Mouse (Mus musculus): Measurements from ENCODE around the gene Sec14l3. TPM values are rescaled to one million over a fixed set of nuclear protein-coding genes. Genes with fewer than 3 reads are reported as not detected.
A peak's percentile ranks its signal among the peaks of the same experiment; 100 is the strongest.
"Not testable (repeated sequence)": the region's sequence is repeated elsewhere in the genome, so short reads cannot be mapped to it uniquely, and the experiment has no call there.

The Sec14l3 gene
- total RNA-seq, 2 experiments from 2014 or later: not detected

DNA sequence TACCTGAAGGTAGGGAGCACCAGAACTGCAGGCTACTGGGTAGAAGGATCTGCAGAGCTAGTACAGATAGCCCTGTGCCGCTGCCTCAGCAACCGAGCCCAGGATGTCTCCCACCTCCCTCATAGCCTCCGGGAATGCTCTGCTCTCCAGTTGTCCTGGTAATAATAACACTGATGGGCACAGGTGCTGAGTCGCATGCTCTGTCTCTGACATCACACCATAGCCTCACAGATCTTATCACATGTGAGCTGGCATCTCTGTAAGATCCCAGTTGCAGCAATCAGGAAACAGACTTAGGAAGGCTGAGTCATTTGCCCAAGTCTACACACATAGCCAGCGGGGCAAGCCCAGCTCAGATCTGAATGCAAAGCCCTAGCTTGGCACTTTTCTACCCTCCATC lies 37.2 kb downstream of the Sec14l3 start:
- DNase-seq (ENCODE audit: low spot score): no peak

DNA sequence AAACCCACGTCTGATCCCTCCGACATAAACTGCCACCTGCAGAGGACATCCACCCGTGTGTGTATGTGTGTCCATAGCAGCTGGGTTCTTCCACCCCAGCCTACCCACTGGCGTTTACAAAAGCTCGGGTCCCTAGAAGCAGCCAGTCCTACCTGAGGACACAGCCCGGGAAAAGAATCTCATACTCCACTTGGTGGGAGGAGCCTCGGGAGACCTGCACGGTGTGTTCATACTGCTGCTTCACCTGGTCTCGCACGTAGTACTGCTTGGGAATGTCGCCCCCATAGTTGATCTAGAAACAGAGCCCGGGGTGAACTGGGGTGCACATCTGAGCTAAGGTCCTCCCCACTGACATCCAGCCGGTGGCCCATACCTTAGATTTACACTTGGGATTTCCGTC lies 38.9 kb downstream of the Sec14l3 start:
- DNase-seq (ENCODE audit: low spot score): no peak

DNA sequence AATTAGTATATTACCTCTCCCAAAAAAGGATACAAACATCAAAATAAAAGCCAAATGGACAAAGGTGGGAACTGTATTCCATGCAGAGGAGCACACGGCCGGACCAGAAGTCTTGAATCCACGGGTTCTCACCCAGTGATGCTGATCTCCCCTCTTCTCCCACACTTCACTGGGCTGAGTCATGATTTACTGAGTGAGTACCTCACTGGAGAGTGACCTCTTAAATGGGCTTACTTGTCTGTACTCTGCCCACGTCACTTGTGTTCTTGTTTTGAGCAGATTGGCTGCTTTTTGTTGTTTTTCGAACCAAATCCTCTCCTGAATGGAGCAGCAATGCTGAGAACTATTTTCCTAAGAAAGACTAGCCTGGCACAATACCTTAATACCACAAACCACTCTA lies 40.3 kb downstream of the Sec14l3 start:
- DNase-seq (ENCODE audit: low spot score): no peak

DNA sequence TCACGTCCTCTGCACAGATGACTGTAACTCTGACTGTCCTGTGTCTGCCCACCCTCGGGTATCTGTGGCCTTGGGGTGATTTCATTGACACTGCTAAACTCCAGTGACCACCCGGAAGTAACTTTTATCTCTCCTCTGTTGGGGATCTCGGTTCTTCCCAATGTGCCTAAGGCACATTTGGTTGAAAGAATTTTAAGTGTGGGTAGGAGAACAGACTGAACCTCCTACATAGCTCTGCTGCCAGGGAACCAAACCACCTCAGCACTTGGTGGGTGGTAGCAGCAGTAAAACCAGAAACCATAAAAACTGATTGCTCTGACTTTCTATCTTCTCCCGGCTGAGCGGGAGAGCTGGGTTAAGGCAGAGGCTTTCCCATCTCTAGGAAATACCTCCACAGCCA lies 40.8 kb downstream of the Sec14l3 start:
- no peak for DNase-seq (ENCODE audit: low spot score)

DNA sequence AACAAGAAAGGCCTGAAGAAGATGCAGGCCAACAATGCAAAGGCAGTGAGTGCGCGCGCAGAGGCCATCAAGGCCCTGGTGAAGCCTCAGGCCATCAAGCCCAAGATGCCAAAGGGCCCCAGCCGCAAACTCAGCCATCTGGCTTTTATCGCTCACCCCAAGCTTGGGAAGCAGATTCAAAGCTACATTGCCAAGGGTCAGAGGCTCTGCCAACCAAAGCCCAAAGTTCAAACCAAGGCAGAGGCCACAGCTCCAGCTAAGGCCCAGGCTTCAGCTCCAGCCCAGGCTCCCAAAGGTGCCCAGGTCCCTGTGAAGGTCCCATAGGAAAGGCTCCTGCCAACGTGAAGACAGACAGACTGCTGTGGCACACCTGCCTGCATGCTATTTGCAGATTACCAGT lies 43.3 kb downstream of the Sec14l3 start:
- DNase-seq (ENCODE audit: low spot score): not testable (repeated sequence)

DNA sequence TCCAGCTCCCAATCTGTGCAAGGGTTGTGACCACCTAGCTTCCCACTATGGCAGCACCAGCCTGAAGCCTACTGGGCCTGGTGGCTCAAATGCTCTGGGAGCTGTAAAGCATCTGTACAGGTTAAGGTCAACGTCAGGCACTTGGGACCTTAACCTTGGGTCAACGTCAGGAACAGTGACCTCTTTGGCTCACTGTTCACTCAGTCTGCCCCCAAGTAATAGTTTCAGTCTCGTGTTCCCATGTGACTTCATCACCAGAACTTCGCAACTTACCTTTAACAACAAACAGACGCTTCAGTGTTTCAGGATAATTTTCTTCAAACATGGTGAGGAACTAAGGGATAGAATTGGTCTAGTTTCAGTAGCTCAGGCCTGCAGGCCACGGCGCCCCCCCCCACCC lies 44.0 kb downstream of the Sec14l3 start:
- no peak for DNase-seq (ENCODE audit: low spot score)

DNA sequence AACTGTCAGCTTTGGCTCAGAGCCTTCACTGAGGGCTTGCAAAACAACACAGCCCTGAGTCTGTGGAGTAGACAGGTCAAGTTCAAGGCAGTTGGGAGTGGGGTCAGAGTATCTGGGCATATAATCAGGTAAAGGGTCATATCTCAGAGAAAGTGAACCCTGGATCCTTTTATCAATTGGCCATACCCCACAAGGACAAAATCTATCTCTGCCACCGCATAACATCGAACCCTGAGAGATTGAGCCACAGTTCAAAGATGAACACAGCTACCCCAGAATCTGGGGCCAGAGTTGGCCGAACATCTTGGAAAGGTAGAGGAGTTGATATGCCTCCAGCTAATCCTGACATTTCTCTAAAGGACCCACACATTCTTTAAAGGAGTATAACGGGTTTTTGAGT lies 47.4 kb downstream of the Sec14l3 start:
- DNase-seq (ENCODE audit: low spot score): no peak

DNA sequence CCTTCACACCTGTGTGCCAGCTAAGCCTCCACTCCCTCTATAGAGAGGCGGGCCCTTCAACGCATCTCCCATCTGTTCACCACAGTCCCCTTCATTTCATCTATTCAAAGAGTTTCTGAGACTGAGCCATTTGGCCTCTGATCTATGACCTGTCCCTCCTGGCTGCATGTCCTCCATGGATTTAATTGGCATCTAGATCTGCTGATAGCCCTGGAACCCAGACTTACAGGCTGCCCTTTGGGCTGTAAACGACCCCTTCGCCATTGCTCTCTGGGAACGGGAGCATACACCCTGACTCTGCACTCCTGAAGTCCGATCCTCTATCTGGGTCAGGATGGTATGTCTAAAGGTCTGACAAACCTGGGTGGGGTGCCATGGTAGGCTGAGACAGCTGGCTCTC lies 48.2 kb downstream of the Sec14l3 start:
- DNase-seq (ENCODE audit: low spot score): no peak

DNA sequence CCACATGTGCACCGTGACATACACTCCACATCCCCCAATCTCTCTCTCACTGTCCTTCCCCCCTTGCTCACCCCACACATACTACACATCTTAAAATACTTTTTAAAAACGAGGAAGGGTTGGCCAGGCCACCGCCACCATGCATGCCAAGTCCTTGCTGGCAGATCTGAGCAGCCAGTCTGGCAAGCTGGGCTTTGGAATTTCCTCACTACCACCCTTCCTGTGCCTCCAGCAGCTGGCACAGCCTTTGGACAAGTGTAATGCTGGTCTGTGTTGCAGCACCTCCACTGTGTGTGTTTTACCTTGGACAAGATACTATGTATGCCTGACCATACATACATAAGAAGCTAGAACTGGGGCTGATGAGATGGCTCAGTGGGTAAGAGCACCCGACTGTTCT lies 48.9 kb downstream of the Sec14l3 start:
- no peak for DNase-seq (ENCODE audit: low spot score)

DNA sequence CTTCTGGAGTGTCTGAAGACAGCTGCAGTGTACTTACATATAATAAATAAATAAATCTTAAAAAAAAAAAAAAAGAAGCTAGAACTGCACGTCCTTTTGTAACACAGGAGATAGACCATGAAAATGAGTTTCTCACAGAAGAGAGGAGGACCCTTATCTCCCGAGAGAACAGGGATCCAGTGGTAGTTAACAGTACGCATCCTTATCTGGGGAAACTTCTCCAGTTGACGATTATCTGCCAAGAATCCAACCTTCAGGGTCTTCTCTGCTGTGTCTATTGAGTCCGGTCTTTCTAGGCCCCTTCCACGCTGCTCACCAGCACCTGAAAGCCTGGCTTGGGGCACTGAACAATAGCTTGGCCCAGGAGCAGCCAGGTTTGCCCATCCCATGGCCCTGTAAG lies 49.3 kb downstream of the Sec14l3 start:
- no peak for DNase-seq (ENCODE audit: low spot score)

DNA sequence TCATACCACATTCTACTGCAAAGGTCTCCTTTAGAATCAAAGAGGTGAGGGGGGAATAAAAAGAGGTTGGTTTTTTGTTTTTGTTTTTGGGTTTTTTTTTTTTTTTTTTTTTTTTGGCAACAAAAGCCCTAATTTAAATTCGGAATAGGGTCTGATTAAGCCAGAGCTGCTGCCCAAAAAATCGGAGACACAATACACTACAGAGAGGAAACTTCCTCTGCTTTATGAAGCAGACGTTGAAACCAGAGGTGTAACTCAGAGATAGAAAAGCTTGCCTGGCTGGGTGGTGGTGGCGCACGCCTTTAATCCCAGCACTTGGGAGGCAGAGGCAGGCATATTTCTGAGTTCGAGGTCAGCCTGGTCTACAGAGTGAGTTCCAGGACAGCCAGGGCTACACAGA lies 49.9 kb downstream of the Sec14l3 start:
- not testable (repeated sequence) for DNase-seq (ENCODE audit: low spot score)

DNA sequence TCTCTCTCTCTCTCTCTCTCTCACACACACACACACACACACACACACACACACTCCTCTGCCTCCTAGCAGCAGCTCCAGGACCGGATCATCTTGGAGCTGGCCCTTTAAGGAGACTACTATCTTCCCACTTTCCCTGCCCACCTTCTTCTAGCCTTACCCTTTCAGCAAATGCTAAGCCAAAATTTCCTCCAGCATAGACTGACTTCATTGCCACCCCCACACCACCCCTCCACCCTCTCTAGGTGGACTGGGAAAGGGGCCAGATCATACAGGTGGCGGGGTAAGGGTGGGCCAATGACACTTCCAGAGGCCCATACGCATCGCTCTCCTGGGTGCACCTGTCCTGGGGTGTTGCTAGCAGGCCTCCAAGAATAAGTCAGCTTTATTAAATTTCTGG lies 50.8 kb downstream of the Sec14l3 start:
- DNase-seq (ENCODE audit: low spot score): no peak

DNA sequence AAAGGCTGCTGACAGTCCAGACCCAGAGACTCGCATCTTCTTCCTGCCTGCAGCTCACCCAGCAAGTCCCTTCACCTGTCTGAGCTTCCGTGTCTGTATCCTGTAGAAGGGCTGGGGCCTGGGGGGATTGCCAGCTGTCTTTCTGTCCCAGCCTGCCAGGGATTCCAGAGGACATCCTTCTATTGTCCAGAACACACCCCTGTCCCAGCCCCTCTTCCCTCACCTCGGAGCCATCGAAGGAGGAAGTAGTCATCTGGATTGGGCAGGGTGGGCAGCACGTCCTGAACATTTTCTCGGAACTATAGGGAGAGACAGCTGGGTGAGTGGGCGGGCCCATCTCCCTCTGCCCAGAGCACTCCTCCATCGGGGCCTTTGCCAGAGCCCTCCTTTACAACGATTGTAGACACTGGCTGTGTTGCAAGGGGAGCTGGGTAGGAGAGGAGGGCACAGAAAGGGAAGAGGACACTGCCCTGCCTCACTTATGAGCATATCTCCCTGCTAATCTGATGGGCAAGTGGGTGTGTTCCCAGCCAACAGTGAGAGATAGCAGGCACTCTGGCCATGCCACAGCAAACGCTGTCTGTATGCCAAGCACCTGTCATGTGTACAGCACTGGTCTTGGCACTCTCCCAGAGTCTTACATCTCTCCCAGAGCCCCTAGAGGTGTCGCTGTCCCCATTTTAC lies 52.0 kb downstream of the Sec14l3 start:
- no peak for DNase-seq (ENCODE audit: low spot score)

DNA sequence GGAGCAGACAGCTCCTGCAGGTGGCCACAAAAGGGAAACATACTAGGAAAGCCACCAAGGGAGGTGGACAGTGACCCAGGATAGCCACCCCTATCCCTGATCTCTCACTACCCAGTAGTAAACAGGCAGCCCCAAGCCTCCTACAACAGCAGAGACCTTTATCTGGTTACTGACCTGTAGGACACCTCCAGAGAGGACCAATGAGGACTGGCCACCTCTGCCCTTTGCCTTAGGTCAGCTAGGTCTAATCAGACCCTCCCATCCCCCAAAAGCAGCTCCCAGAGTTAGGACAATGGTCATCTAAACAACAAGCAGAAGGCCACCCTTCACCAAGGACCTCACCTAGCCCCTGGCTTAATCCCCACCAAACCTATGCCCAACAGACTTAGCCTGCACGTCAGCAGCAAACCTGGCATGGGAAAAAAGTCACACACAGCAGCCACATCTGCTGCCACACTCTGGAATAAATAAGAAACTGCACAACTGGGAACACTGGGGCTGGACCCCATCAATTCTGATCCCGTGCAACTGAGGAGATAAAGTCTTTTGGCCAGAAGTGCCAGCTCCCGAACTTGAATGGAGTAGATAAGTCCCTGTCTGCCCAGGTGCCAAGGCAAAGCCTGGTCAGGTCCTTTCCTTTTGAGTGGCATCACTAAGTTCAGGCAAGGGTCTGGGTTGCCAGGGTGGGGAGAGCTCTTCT lies 52.9 kb downstream of the Sec14l3 start:
- no peak for DNase-seq (ENCODE audit: low spot score)

DNA sequence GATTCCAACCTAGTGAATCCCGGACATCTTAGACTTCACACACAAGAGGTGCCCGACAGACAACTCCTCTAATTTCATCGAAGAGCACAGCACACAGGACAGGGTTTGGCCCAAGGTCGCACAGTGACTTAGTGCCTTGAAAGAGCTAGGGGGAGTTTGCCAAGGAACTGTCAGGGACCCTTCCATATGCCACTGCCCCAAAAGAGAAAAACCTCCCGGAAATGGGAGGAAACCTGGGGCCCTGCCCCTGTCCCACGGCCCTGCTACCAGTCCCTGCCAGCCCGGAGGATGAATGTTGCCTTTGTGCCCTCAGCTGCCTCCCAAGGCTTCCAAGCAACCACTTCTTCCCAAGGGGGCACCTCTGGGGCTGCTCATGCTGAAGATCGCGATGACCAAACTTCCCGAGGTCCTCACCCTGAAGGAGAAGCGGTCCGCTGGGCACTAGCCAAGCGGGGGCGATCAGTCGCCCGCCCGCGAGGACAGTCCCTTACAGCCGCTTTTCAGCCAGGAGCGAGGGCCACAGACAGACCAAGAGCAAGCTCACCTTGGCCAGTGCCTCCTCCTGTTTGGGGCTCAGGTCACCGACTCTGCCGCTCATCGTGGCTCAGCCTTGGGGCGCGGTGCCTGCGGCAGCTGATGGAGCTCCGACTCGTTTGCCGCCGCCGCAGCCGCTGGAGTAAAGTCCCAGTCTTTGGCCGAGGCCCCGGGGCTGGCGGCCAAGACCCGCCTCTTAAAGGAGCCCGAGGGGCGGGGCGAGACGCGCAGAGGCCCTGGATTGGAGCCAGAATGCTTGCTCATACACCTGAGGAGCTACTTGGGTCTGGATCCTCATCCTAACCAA lies 53.7 kb downstream of the Sec14l3 start:
- peak; percentile 33 for DNase-seq (ENCODE audit: low spot score)

DNA sequence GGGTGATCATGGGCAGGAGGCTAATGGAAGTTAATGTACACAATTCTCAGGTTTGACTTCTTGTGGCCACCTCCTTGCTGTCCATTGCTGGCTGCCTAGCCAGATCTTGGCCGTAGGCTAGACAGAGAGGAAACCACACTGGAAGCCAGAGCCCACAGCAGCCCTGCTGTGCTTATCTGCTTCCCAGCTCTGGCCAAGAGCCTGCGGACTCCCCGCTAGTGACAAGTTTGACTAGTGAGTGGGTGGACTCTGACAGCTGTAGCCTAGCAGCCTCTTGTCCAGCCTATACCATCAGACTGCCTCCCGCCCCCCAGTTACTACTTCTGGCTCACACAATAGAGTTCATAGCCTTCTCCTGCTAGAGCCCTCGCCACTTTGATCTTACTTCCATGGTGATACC lies 55.0 kb downstream of the Sec14l3 start:
- DNase-seq (ENCODE audit: low spot score): no peak

DNA sequence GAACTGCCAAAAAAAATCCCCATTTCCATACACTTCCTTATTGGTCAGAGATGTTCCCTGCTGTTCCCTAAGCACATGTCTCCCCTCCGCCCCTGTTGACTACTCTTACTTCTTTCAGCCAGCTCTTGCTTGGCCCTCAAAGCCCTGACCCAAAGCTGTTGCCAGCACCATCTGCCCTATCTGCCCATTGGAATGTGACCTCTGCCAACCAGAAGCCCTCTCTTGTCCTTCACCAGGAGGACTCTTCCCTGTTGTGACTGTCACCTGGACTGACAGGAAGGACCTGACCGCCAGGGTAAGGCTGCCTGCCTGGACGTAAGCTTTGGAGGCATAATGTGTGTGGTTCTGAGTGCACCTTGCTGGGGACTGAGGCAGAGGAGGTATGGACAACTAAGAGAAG lies 57.0 kb downstream of the Sec14l3 start:
- no peak for DNase-seq (ENCODE audit: low spot score)

DNA sequence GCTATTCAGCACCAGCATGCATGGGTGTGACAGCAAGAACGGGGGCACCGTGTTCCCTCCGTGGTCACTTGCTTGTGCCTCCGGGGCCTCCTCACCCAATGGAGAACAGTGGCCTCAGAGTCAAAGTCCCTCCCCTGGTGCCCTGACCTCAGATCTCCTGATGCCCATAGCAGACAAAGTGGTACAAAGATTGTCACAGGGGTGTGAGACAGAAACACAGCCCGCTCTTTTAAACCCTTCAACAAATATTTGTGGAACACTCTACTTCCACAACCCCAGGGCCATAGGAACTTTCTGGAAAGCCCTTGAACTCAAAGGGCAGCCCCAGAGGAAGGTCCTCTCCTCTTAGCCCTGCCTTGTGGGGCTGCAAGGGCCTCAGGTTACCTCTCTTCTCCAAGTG lies 57.6 kb downstream of the Sec14l3 start:
- DNase-seq (ENCODE audit: low spot score): no peak

DNA sequence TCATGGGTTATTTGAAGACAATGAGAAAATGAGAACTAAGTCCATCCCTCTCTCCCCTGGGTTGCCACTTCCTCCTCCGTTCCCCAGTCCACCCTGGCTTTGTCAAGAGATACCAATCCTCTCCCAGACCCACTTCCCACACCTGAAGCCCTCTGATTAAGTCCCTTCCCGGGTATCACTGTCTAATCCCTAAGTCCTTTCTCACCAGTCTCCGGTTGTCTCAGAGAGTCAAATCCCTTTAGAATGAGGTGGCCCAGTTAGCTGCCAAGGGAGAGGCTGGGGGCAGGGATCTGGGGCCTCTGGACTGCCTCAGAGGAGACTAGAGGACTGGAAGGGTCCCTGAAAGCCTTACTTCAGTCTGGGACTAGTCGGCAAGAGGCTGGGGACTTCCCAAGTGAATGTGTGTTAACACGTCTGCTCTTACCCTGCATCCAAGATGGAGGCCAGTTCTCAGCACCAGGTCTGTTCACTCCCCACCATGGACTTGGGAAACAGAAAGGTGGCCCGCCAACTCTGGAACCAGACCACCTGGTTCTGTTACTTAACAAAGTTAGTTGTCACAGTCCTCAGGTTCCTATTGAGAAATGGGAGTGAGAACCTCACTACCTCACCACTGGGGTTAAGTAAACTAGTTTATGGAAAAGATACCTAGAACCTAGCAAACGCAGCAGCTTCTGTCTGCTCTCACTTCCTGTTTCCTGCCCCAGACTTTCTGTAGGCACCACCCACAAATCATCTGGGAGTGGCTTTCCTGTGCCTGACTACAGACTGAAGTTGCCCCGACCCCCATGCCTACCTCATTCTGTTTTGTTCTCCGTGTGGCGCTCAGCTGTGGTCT lies 58.3 kb downstream of the Sec14l3 start, which contains the start of gene Sec14l2:
Gene Sec14l2 (minus strand): TSS at position 674 of the 838 bp plus-strand sequence.
- DNase-seq (ENCODE audit: low spot score): no peak

DNA sequence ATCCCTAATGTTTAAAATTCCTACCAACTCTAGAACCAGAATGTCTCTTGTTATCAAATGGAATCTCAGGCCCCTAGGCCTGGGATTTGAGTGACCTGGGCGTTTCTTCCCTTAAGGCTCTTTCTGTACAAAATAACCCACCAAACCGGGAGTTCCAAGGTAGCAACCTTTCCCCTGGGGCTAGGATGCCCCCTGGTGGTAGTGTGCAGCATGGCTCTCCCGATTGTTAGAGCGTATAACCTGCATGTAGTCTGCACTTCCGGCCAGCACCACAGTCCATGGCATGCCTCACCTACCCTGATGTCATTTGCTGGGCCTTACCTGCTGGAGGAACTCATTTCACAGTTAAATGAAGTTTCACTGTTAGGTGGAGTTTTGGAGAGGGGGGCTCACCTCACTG lies 59.3 kb downstream of the Sec14l3 start:
- no peak for DNase-seq (ENCODE audit: low spot score)

DNA sequence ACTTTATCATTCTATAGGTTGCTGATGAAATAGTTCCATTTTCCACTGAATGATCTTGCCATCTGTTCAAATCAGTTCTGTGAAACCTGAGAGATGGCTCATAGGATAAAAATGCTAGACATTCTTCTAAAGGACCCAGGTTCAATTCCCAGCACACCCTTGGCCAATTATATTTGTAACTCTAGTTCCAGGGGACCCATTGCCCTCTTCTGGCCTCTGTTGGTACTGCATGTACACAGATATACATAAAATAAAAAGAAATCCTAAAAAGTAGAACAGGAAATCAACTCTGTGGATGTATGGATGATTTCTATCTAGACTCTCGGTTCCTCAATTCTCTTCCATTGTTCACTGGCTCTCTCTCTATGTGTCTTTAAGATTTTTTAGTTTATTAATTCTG lies 62.4 kb downstream of the Sec14l3 start:
- no peak for DNase-seq (ENCODE audit: low spot score)

All from gastrocnemius, adult 18-20 months (tissue).